Mouse (Mus musculus) retina, adult 2 months (tissue): ENCODE data around the gene Mtfr1l.

Experiments
- DNase-seq: peaks from one replicate; pipeline ENCODE4 v3.0.0-alpha.2; 2012; ENCODE audit warnings: low read depth, low spot score

Gene Mtfr1l

GRCm38 (mm10) chr4:134534932-134535786, at the start of gene Mtfr1l:
Gene Mtfr1l, minus strand, starts transcription at chr4:134535387.
- DNase-seq, result peak; percentile 83

- DNase-seq, result no peak
Observed at GRCm38 (mm10) chr4:134583513-134583912, 48.3 kb upstream of the Mtfr1l start.

GRCm38 (mm10) chr4:134581365-134581764, 46.2 kb upstream of the Mtfr1l start:
- DNase-seq, result no peak

GRCm38 (mm10) chr4:134580351-134581148, 45.4 kb upstream of the Mtfr1l start:
- DNase-seq, result no peak

- no peak for DNase-seq
Observed at GRCm38 (mm10) chr4:134579620-134580019, 44.4 kb upstream of the Mtfr1l start.

GRCm38 (mm10) chr4:134579212-134579611, 44.0 kb upstream of the Mtfr1l start:
- DNase-seq, result no peak

GRCm38 (mm10) chr4:134578407-134578806, 43.2 kb upstream of the Mtfr1l start:
- no peak for DNase-seq

GRCm38 (mm10) chr4:134577281-134577680, 42.1 kb upstream of the Mtfr1l start:
- DNase-seq, result no peak

GRCm38 (mm10) chr4:134575486-134575885, 40.3 kb upstream of the Mtfr1l start:
- no peak for DNase-seq

GRCm38 (mm10) chr4:134572449-134573300, 37.5 kb upstream of the Mtfr1l start:
- no peak for DNase-seq

- no peak for DNase-seq
Observed at GRCm38 (mm10) chr4:134570704-134571451, 35.7 kb upstream of the Mtfr1l start.

GRCm38 (mm10) chr4:134569831-134570230, 34.6 kb upstream of the Mtfr1l start:
- DNase-seq, result no peak

GRCm38 (mm10) chr4:134569205-134569604, 34.0 kb upstream of the Mtfr1l start:
- DNase-seq, result no peak

- no peak for DNase-seq
Observed at GRCm38 (mm10) chr4:134567377-134568226, 32.4 kb upstream of the Mtfr1l start.

- no peak for DNase-seq
Observed at GRCm38 (mm10) chr4:134564093-134564492, 28.9 kb upstream of the Mtfr1l start.

GRCm38 (mm10) chr4:134563624-134564023, 28.4 kb upstream of the Mtfr1l start:
- no peak for DNase-seq

GRCm38 (mm10) chr4:134562014-134562413, 26.8 kb upstream of the Mtfr1l start:
- no peak for DNase-seq

GRCm38 (mm10) chr4:134560699-134561098, 25.5 kb upstream of the Mtfr1l start:
- DNase-seq, result no peak

- DNase-seq, result no peak
Observed at GRCm38 (mm10) chr4:134559154-134559553, 24.0 kb upstream of the Mtfr1l start.

- no peak for DNase-seq
Observed at GRCm38 (mm10) chr4:134558570-134559113, 23.5 kb upstream of the Mtfr1l start.
